Mouse (Mus musculus): Measurements from ENCODE around the gene Foxj3. TPM values are rescaled to one million over a fixed set of nuclear protein-coding genes. Genes with fewer than 3 reads are reported as not detected.

Foxj3 gene
- total RNA-seq, 2 experiments from 2014 or later, result 41.6 to 41.9 TPM

GRCm38 (mm10) chr4:119637176-119637845, 100.5 kb downstream of the Foxj3 start, which contains the start of gene Guca2a:
Gene Guca2a, plus strand, starts transcription at chr4:119637704.
- DNase-seq, result peak; percentile 74 to 78

GRCm38 (mm10) chr4:119637946-119638345, 101.1 kb downstream of the Foxj3 start:
- DNase-seq, result no peak

GRCm38 (mm10) chr4:119638656-119639055, 101.9 kb downstream of the Foxj3 start:
- DNase-seq, result no peak

GRCm38 (mm10) chr4:119642666-119643065, 105.9 kb downstream of the Foxj3 start:
- no peak for DNase-seq

- no peak for DNase-seq
These were observed 120.2 kb downstream of the Foxj3 start for GRCm38 (mm10) chr4:119657011-119657410.

GRCm38 (mm10) chr4:119658246-119658645, 121.4 kb downstream of the Foxj3 start:
- DNase-seq, result no peak

- no peak for DNase-seq
These were observed 121.9 kb downstream of the Foxj3 start, which contains the start of gene Guca2b for GRCm38 (mm10) chr4:119658731-119659130. Gene Guca2b, minus strand, starts transcription at chr4:119658954.

GRCm38 (mm10) chr4:119660007-119660406, 123.2 kb downstream of the Foxj3 start:
- no peak for DNase-seq

- DNase-seq, result no peak
These were observed 125.3 kb downstream of the Foxj3 start for GRCm38 (mm10) chr4:119662151-119662550.

- DNase-seq, result peak; percentile 69 to 75
These were observed 126.2 kb downstream of the Foxj3 start for GRCm38 (mm10) chr4:119662976-119663375.

- DNase-seq, result no peak
These were observed 126.7 kb downstream of the Foxj3 start for GRCm38 (mm10) chr4:119663409-119664095.

- DNase-seq, result no peak
These were observed 128.4 kb downstream of the Foxj3 start for GRCm38 (mm10) chr4:119665166-119665565.

- DNase-seq, result peak; percentile 14 to 36
These were observed 129.3 kb downstream of the Foxj3 start for GRCm38 (mm10) chr4:119666116-119666515.

GRCm38 (mm10) chr4:119667454-119667853, 130.7 kb downstream of the Foxj3 start:
- peak; percentile 49 to 60 for DNase-seq

GRCm38 (mm10) chr4:119668185-119668584, 131.4 kb downstream of the Foxj3 start:
- DNase-seq, result no peak

GRCm38 (mm10) chr4:119668596-119668995, 131.8 kb downstream of the Foxj3 start:
- DNase-seq, result no peak

- no peak for DNase-seq
These were observed 132.8 kb downstream of the Foxj3 start for GRCm38 (mm10) chr4:119669356-119670209.

- no peak for DNase-seq
These were observed 133.4 kb downstream of the Foxj3 start for GRCm38 (mm10) chr4:119670210-119670555.

- DNase-seq, result no peak
These were observed 133.9 kb downstream of the Foxj3 start for GRCm38 (mm10) chr4:119670736-119671135.

- DNase-seq, result no peak
These were observed 134.4 kb downstream of the Foxj3 start for GRCm38 (mm10) chr4:119671164-119671563.

- DNase-seq, result no peak
These were observed 135.9 kb downstream of the Foxj3 start for GRCm38 (mm10) chr4:119672685-119673084.

Data from adrenal gland, postnatal 36 days (tissue).